Mouse (Mus musculus) bone marrow, adult 2 months (tissue): Measurements from ENCODE around the gene Tmem182. TPM values are rescaled to one million over a fixed set of nuclear protein-coding genes. Genes with fewer than 3 reads are reported as not detected.

Experiments
- H3K27ac ChIP-seq: fragments of 200-500 bp; 2 replicates; pipeline ENCODE4 v1.5.1; 2012; ENCODE audit warnings: low read depth, mild to moderate bottlenecking, control low read depth, inconsistent platforms, low read length; ENCODE audit not compliant: control insufficient read depth, poor library complexity, insufficient read depth
- H3K4me1 ChIP-seq: fragments of 200-500 bp; 2 replicates; pipeline ENCODE4 v1.6.1; 2011; ENCODE audit warnings: low read length; ENCODE audit not compliant: control insufficient read depth, insufficient read depth
- H3K4me3 ChIP-seq: fragments of 200-500 bp; replicated peaks from 2 replicates; pipeline ENCODE3; 2011; ENCODE audit warnings: mild to moderate bottlenecking, low read depth, low read length, control low read depth; ENCODE audit not compliant: control insufficient read depth
- CTCF ChIP-seq: fragments of 200-500 bp; IDR thresholded peaks from 2 replicates; pipeline ENCODE4 v1.5.1; 2011; ENCODE audit warnings: low read length, control low read depth; ENCODE audit not compliant: control insufficient read depth, insufficient read depth
- POLR2A ChIP-seq: fragments of 200-500 bp; IDR thresholded peaks from 2 replicates; pipeline ENCODE4 v1.6.1; 2011; ENCODE audit warnings: low read depth, mild to moderate bottlenecking, control low read depth, low read length, borderline replicate concordance; ENCODE audit not compliant: control insufficient read depth
- WGBS: fragments of 180-500 bp; shearing (Covaris S2); methylation state at CpG from one replicate; pipeline ENCODE4 v1.1.7; 2018; 5-methylcytosine and 5-hydroxymethylcytosine counted together
- polyA plus RNA-seq: library from polyadenylated mRNA; stranded (reverse); fragments of >200 nt; gene quantifications from 2 replicates; pipeline ENCODE4 v1.2.4, GENCODE M21; 2011; ENCODE audit warnings: low replicate concordance; ENCODE audit not compliant: missing spikeins, insufficient read depth, insufficient read length

Gene Tmem182
- polyA plus RNA-seq, 1 experiment, result not detected

DNA sequence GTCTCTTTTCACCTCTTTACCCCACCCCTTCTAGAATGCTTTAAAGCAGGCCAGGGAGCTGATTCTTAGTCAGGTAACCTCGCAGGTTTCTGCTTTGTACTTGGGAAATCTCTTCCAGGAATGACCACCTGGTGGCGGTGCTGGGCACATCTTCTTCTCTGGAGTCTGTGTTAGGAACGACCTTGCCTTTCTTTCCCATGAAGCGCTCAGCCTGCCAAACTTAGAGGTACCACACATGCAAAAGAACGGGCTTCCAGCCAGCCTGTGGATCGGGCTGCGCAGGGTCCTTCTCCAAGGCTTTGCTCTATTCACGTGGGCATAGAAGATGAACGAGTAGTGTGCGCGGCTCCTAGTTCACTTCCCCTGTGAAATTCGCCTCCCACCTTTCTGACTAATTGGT lies 82.3 kb downstream of the Tmem182 start:
- Histone ChIP-seq H3K4me1 (no peaks in the 10 kb centered on the region), H3K4me3 (no peak overlapping the region), H3K27ac (no peak overlapping the region)
- TF ChIP-seq CTCF (no peak), POLR2A (no peak)
- 40% methylated on average over 12 of the region's 12 CpGs for WGBS

DNA sequence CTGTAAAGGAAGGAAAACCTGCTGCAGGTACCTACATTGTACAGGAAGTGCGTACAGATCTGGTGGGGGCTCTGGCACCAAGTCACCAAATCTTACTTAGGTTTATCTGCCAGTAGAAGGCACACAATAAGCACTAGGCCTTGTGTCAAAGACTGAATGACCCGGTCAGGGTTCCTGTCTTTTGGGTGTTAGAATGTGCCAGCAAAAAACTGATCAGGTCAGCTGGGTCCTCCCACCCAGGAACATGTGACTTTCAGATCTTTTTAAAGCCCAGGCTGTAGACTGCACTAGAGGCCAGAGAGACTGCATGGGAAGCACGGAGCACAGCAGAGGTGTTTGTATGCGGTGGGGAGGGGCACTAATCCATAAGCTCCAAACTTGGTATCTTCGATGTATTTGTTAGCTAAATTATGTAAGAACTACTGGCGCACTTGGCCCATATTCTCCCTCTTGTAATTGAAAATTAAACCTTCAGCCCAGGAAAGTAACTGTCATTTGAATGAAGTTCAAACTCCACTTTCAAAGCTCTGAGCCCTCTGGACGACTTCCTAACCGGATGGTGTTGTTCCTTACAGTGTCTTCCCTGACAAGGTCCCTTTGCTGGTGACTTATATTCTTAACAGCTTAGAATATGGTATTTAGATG lies 83.1 kb downstream of the Tmem182 start:
- H3K27ac ChIP-seq, result no peak overlapping the region
- no peak for TF ChIP-seq CTCF
- no peak for TF ChIP-seq POLR2A
- no peak overlapping the region for H3K4me3 ChIP-seq
- 80% methylated on average over 8 of the region's 8 CpGs for WGBS
- no peaks in the 10 kb centered on the region for H3K4me1 ChIP-seq

DNA sequence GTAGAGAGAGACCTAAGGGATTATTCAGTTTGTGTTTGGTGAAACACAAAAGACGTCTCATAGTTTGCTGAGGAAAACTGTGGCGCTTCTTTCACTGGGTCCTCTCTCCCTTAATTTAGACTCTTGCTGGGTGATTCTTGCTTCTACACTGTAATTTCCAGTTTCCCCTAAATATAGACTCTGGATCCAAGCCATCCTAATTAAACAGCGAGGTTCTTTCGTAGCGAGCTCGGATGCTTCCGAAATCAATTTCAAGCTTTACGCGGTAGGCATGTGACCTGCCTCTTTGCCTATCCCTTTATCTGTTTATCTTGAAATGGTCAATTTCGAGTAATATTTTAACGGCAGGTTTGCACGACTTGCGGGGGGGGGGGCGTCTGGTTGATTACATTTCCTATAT lies 84.2 kb downstream of the Tmem182 start:
- TF ChIP-seq POLR2A, result no peak
- TF ChIP-seq CTCF, result no peak
- Histone ChIP-seq H3K4me3 (no peak overlapping the region), H3K27ac (no peak overlapping the region), H3K4me1 (no peaks in the 10 kb centered on the region)
- WGBS, result 85% methylated on average over 14 of the region's 14 CpGs

DNA sequence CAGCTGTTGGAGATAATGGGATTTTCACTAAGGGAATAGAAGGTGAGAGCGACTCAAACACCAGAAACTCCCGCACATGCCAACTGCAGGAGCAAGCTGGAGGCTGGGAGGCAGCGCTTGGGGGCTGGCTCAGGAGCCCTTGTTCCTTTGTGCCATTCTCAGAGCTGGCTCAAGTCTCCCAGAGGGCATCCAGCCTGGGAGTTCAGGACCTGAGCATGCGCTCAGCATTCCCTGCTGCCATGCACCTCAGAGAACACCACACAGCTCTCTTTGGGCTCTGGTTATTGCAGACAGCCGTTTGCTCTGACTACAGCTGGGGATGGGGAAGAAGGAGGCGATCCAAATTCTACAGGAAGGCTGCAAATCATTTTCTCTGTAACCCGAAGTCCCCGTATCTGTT lies 84.8 kb downstream of the Tmem182 start:
- no peak for TF ChIP-seq POLR2A
- TF ChIP-seq CTCF, result no peak
- no peak overlapping the region for H3K27ac ChIP-seq
- 70% methylated on average over 8 of the region's 8 CpGs for WGBS

DNA sequence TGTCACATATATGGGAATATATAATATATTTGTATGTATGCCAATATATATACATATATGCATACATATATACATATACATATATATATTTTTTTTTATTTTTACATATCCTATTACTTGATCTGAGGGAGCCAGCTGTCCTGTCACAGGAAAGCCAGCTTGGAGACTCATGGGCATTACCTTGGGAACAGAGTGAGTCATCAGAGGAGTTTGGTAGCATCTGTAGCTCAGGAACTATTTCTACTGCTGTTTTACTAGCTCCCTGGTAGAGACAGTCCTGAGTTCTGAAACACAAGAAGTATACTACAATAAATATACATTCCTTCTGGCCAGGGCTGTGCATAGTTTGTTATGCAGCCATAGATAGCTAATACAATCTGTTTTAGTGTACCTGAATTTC lies 98.3 kb downstream of the Tmem182 start:
- Histone ChIP-seq H3K4me1 (no peaks in the 10 kb centered on the region), H3K27ac (no peak overlapping the region), H3K4me3 (no peak overlapping the region)
- TF ChIP-seq CTCF, result no peak
- TF ChIP-seq POLR2A, result no peak

More for the DNA sequence above, 84.8 kb downstream of the Tmem182 start:
- Histone ChIP-seq H3K4me3 (no peak overlapping the region), H3K4me1 (no peaks in the 10 kb centered on the region)

Other genes with a start within 250 kb of the Tmem182 start
- gene Slc9a4, start 225.5 kb upstream of the Tmem182 start, polyA plus RNA-seq, result not detected in 2 replicates
- gene Slc9a2, start 125.0 kb upstream of the Tmem182 start, polyA plus RNA-seq, result 0.25 TPM in 1 of 2 replicates, not detected in the other
- gene Mfsd9, start 14.9 kb upstream of the Tmem182 start, polyA plus RNA-seq, result 0.40 TPM in 1 of 2 replicates, not detected in the other